Mouse (Mus musculus): Measurements from ENCODE around the gene Gm12355.
A peak's percentile ranks its signal among the peaks of the same experiment; 100 is the strongest.

Gm12355 gene

GRCm38 (mm10) chr11:98580301-98581121 lies 45.0 kb downstream of the Gm12355 start:
- peak overlapping the region; percentile 49 for H3K4me3 ChIP-seq (replicated peaks; ENCODE audit: low read length)
- TF ChIP-seq CTCF (conservative IDR thresholded peaks at IDR 0.05; ENCODE audit: low read length) (no peak), POU5F1 (IDR thresholded peaks at IDR 0.05; ENCODE audit: borderline replicate concordance, low read length) (no peak), NANOG (IDR thresholded peaks at IDR 0.05; ENCODE audit: borderline replicate concordance, low read length) (no peak)
- H3K27me3 ChIP-seq (ENCODE audit: insufficient read depth, low read length): no peaks in the 10 kb centered on the region
- H3K9me3 ChIP-seq (ENCODE audit: low read length): no peaks in the 10 kb centered on the region
- H3K4me1 ChIP-seq (replicated peaks; ENCODE audit: low read depth, low read length): peaks cover 59% of the 10 kb centered on the region
- H3K36me3 ChIP-seq (ENCODE audit: insufficient read depth, low read length): peaks cover 32% of the 10 kb centered on the region

DNA sequence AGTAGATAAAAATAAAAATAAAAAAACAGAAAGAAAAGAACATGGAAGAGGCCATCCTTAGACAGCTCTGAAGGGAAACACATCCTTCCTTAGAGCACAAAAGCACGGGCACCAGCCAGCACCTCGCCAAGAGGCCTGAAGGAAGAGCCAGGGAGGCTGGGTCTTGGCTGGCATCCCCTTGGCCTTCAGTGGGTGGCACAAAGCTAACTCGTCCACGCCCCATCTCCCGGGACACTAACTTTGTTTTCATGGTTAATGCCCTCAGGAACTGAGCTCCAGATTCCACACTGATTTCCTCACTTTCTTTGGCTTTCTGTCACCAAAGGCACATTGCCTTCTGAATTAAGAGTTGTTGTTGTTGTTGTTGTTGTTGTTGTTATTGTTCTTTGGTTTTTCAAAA lies 47.7 kb downstream of the Gm12355 start:
- Histone ChIP-seq H3K36me3 (ENCODE audit: insufficient read depth, low read length) (peaks cover 9% of the 10 kb centered on the region), H3K27me3 (ENCODE audit: insufficient read depth, low read length) (0 out of 2 replicates have a peak, but pooled peaks cover 6% of the 10 kb centered on the region), H3K9me3 (ENCODE audit: low read length) (no peaks in the 10 kb centered on the region), H3K4me1 (replicated peaks; ENCODE audit: low read depth, low read length) (peaks cover 39% of the 10 kb centered on the region), H3K4me3 (replicated peaks; ENCODE audit: low read length) (no peak overlapping the region)
- TF ChIP-seq NANOG (IDR thresholded peaks at IDR 0.05; ENCODE audit: borderline replicate concordance, low read length) (no peak), POU5F1 (IDR thresholded peaks at IDR 0.05; ENCODE audit: borderline replicate concordance, low read length) (no peak), CTCF (conservative IDR thresholded peaks at IDR 0.05; ENCODE audit: low read length) (no peak)

Data from E14TG2a.4 (cell line).